Mouse (Mus musculus): ENCODE measurements around the gene Olfr128. TPM values are rescaled to one million over a fixed set of nuclear protein-coding genes. Genes with fewer than 3 reads are reported as not detected.
"Not testable (repeated sequence)": the region's sequence is repeated elsewhere in the genome, so short reads cannot be mapped to it uniquely, and the experiment has no call there.

Olfr128 gene
- total RNA-seq (2012; rRNA removed) (not detected in 2 replicates), total RNA-seq (2014; rRNA removed) (not detected in 2 replicates), polyA plus RNA-seq (2012; ENCODE audit: insufficient read length, low read depth) (not detected in 2 replicates)

- Histone ChIP-seq H3K4me1 (ENCODE audit: control insufficient read depth in 1 of 2, insufficient read depth in 2 of 2) (no peaks in the 10 kb centered on the region), H3K9ac (ENCODE audit: insufficient read depth, low read depth) (no peak within 1 kb of the TSS), H3K9me3 (replicated peaks; ENCODE audit: low read length) (peaks cover 4% of the 10 kb centered on the region), H3K27ac (ENCODE audit: insufficient read depth, low read depth) (no peak within 1 kb of the TSS), H3K36me3 (replicated peaks in 1 of 2; ENCODE audit: control insufficient read depth in 1 of 2, insufficient read depth in 1 of 2, low read length in 1 of 2) (no peaks in the 10 kb centered on the region), H3K27me3 (replicated peaks) (no peaks in the 10 kb centered on the region), H3K4me2 (ENCODE audit: insufficient read depth, low read depth, poor library complexity, severe bottlenecking) (no peak within 1 kb of the TSS), H3K4me3 (replicated peaks in 1 of 3; ENCODE audit: low read depth in 2 of 3, low read length in 2 of 3, poor library complexity in 1 of 3) (no peak within 1 kb of the TSS), H3K79me2 (replicated peaks; ENCODE audit: control insufficient read depth, extremely low read depth, insufficient read depth, poor library complexity, severe bottlenecking) (no peaks in the 10 kb centered on the region)
- dilution Hi-C loops (cut with MboI; ENCODE audit: extremely low pct_ligation_motif_present, extremely low pct_unique_long_range_greater_than_20kb, low sequenced_read_pairs) = no loop called here
- in situ Hi-C loops (cut with MboI; ENCODE audit: low pct_ligation_motif_present, low pct_unique_long_range_greater_than_20kb, low sequenced_read_pairs) = no loop called here
- DNase-seq (ENCODE audit: extremely low read depth) = no peak
- no peak for TF ChIP-seq GABPA (IDR thresholded peaks at IDR 0.05; ENCODE audit: insufficient replicate concordance, low read depth, low read length)
- no peak for TF ChIP-seq SIN3A (IDR thresholded peaks at IDR 0.05; ENCODE audit: low read length)
- no peak for TF ChIP-seq JUND (conservative IDR thresholded peaks at IDR 0.05; ENCODE audit: low read depth, low read length)
- no peak for TF ChIP-seq BHLHE40 (IDR thresholded peaks at IDR 0.05; ENCODE audit: low read depth, low read length)
- no peak for TF ChIP-seq JUN (IDR thresholded peaks at IDR 0.05; ENCODE audit: insufficient read depth, low read depth, low read length)
These were observed at the start of gene Olfr128 for GRCm38 (mm10) chr17:37920248-37920647. Olfr128 (plus strand) TSS chr17:37920548.

- no peak overlapping the region for H3K4me2 ChIP-seq (ENCODE audit: insufficient read depth, low read depth, poor library complexity, severe bottlenecking)
- H3K79me2 ChIP-seq (replicated peaks; ENCODE audit: control insufficient read depth, extremely low read depth, insufficient read depth, poor library complexity, severe bottlenecking) = no peaks in the 10 kb centered on the region
- no peak overlapping the region for H3K4me3 ChIP-seq (replicated peaks in 1 of 3; ENCODE audit: low read depth in 2 of 3, low read length in 2 of 3, poor library complexity in 1 of 3)
- no peaks in the 10 kb centered on the region for H3K4me1 ChIP-seq (ENCODE audit: control insufficient read depth in 1 of 2, insufficient read depth in 2 of 2)
- no peaks in the 10 kb centered on the region for H3K27me3 ChIP-seq (replicated peaks)
- H3K9me3 ChIP-seq (replicated peaks; ENCODE audit: low read length) = peaks cover 20% of the 10 kb centered on the region
- H3K9ac ChIP-seq (ENCODE audit: insufficient read depth, low read depth) = no peak overlapping the region
- no peak for TF ChIP-seq NRF1 (IDR thresholded peaks at IDR 0.05; ENCODE audit: low read depth, low read length)
- no peak for TF ChIP-seq KAT2A (IDR thresholded peaks at IDR 0.05; ENCODE audit: insufficient replicate concordance, low read length)
- dilution Hi-C loops (cut with MboI; ENCODE audit: extremely low pct_ligation_motif_present, extremely low pct_unique_long_range_greater_than_20kb, low sequenced_read_pairs) = no loop called here
- H3K27ac ChIP-seq (ENCODE audit: insufficient read depth, low read depth) = no peak overlapping the region
- no peaks in the 10 kb centered on the region for H3K36me3 ChIP-seq (replicated peaks in 1 of 2; ENCODE audit: control insufficient read depth in 1 of 2, insufficient read depth in 1 of 2, low read length in 1 of 2)
- DNase-seq (ENCODE audit: extremely low read depth) = no peak
- in situ Hi-C loops (cut with MboI; ENCODE audit: low pct_ligation_motif_present, low pct_unique_long_range_greater_than_20kb, low sequenced_read_pairs) = no loop called here
These were observed 46.5 kb upstream of the Olfr128 start for GRCm38 (mm10) chr17:37873830-37874229.

GRCm38 (mm10) chr17:37900137-37900536, 20.2 kb upstream of the Olfr128 start, which contains the start of gene Olfr127:
Olfr127 (plus strand) TSS chr17:37900437.
- TF ChIP-seq PAX5 (IDR thresholded peaks at IDR 0.05; ENCODE audit: low read length) = no peak
- no peak for TF ChIP-seq MAZ (IDR thresholded peaks at IDR 0.05; ENCODE audit: low read depth, low read length)
- no peak for TF ChIP-seq POLR2AphosphoS2 (IDR thresholded peaks at IDR 0.05; ENCODE audit: low read depth, low read length)
- no peak for TF ChIP-seq RAD21 (IDR thresholded peaks at IDR 0.05; ENCODE audit: low read depth, low read length)
- no peak for TF ChIP-seq JUN (IDR thresholded peaks at IDR 0.05; ENCODE audit: insufficient read depth, low read depth, low read length)
- no peak for TF ChIP-seq POLR2A (IDR thresholded peaks at IDR 0.05; ENCODE audit: low read depth, low read length)
- no peak for TF ChIP-seq USF1 (IDR thresholded peaks at IDR 0.05; ENCODE audit: low read depth, low read length)
- H3K36me3 ChIP-seq (replicated peaks in 1 of 2; ENCODE audit: control insufficient read depth in 1 of 2, insufficient read depth in 1 of 2, low read length in 1 of 2) = no peaks in the 10 kb centered on the region
- dilution Hi-C loops (cut with MboI; ENCODE audit: extremely low pct_ligation_motif_present, extremely low pct_unique_long_range_greater_than_20kb, low sequenced_read_pairs) = no loop called here

GRCm38 (mm10) chr17:37906821-37907220, 13.5 kb upstream of the Olfr128 start:
- H3K36me3 ChIP-seq (replicated peaks in 1 of 2; ENCODE audit: control insufficient read depth in 1 of 2, insufficient read depth in 1 of 2, low read length in 1 of 2); H3K4me2 ChIP-seq (ENCODE audit: insufficient read depth, low read depth, poor library complexity, severe bottlenecking); dilution Hi-C loops (cut with MboI; ENCODE audit: extremely low pct_ligation_motif_present, extremely low pct_unique_long_range_greater_than_20kb, low sequenced_read_pairs); DNase-seq (ENCODE audit: extremely low read depth); H3K79me2 ChIP-seq (replicated peaks; ENCODE audit: control insufficient read depth, extremely low read depth, insufficient read depth, poor library complexity, severe bottlenecking); H3K4me1 ChIP-seq (ENCODE audit: control insufficient read depth in 1 of 2, insufficient read depth in 2 of 2); H3K27ac ChIP-seq (ENCODE audit: insufficient read depth, low read depth); in situ Hi-C loops (cut with MboI; ENCODE audit: low pct_ligation_motif_present, low pct_unique_long_range_greater_than_20kb, low sequenced_read_pairs); H3K4me3 ChIP-seq (replicated peaks in 1 of 3; ENCODE audit: low read depth in 2 of 3, low read length in 2 of 3, poor library complexity in 1 of 3); H3K9ac ChIP-seq (ENCODE audit: insufficient read depth, low read depth); H3K27me3 ChIP-seq (replicated peaks): not testable (repeated sequence)
- H3K9me3 ChIP-seq (replicated peaks; ENCODE audit: low read length) = peaks cover 19% of the 10 kb centered on the region

More at GRCm38 (mm10) chr17:37900137-37900536, 20.2 kb upstream of the Olfr128 start, which contains the start of gene Olfr127:
- Histone ChIP-seq H3K4me2 (ENCODE audit: insufficient read depth, low read depth, poor library complexity, severe bottlenecking) (no peak within 1 kb of the TSS), H3K9ac (ENCODE audit: insufficient read depth, low read depth) (no peak within 1 kb of the TSS), H3K27me3 (replicated peaks) (no peaks in the 10 kb centered on the region), H3K27ac (ENCODE audit: insufficient read depth, low read depth) (no peak within 1 kb of the TSS), H3K4me1 (ENCODE audit: control insufficient read depth in 1 of 2, insufficient read depth in 2 of 2) (no peaks in the 10 kb centered on the region), H3K79me2 (replicated peaks; ENCODE audit: control insufficient read depth, extremely low read depth, insufficient read depth, poor library complexity, severe bottlenecking) (no peaks in the 10 kb centered on the region), H3K4me3 (replicated peaks in 1 of 3; ENCODE audit: low read depth in 2 of 3, low read length in 2 of 3, poor library complexity in 1 of 3) (no peak within 1 kb of the TSS), H3K9me3 (replicated peaks; ENCODE audit: low read length) (peaks cover 4% of the 10 kb centered on the region)
- no peak for DNase-seq (ENCODE audit: extremely low read depth)
- in situ Hi-C loops (cut with MboI; ENCODE audit: low pct_ligation_motif_present, low pct_unique_long_range_greater_than_20kb, low sequenced_read_pairs) = no loop called here

Measured in CH12.LX (cell line).